Mouse (Mus musculus) kidney, postnatal 36 days (tissue): ENCODE results near the gene Psme3.
A peak's percentile ranks its signal among the peaks of the same experiment; 100 is the strongest.
"Not testable (repeated sequence)": the region's sequence is repeated elsewhere in the genome, so short reads cannot be mapped to it uniquely, and the experiment has no call there.

Experiments
- DNase-seq, 2 experiments: peaks; one replicate each; pipeline ENCODE4 v3.0.0; 2021 to 2022; ENCODE audit warnings: mixed read lengths in 2 of 2

Gene Psme3

DNA sequence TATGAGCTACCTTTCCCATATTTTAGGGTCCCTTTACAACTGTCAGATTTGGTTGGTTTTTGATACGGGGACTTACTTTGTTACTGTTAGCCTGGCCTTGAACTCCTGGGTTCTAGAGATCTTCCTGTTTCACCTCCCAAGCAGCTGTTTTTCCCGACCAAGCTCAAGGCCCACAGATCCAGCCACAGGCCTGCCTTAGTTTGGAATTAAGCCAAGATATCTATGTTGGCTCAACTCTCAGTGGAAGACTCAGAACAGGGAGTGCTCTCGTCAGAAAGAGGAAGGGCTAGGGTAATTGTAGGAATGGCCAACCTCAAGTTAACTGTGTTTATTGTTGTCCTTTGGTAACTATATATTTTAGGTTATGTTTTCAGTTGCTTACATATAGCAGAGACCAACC, 3.9 kb upstream of the Psme3 start:
- DNase-seq, result no peak

DNA sequence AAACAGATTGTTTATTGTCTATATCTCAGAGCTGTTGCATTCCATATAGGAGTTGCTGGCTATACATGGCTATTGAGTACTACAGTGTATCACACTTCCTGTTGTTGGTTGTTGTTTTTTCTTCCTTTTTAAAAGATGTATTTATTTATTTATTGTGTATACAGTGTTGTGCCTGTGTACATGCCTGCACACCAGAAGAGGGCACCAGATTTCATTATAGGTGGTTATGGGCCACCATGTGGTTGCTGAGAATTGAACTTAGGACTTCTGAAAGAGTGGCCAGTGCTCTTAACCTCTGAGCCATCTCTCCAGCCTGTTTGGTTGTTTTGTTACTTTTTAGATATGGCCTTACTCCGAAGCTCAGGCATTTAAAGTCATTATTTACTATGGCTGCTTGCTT, 1.4 kb upstream of the Psme3 start:
- no peak for DNase-seq

DNA sequence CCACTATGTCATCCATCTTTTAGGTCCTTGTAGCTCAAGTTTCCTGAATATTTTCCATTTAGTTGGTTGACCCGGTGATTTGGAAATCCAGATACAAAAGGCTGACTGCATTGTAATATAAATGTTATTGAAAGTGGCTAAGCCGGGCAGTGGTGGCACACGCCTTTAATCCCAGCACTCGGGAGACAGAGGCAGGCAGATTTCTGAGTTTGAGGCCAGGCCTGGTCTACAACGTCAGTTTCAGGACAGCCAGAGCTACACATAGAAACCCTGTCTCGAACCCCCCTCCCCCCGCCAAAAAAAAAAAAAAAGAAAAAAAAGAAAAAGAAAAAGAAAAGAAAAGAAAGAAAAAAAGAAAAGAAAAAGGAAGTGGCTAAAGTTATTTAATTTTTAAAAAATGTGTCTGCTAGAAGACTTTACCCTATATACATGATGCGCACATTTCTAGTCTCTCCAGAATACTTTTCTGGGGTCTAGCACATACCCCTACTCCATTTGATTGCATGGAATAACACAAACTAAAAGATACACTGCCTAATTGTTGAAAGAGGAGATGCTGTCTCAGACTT, 847 bp upstream of the Psme3 start:
- no peak for DNase-seq

DNA sequence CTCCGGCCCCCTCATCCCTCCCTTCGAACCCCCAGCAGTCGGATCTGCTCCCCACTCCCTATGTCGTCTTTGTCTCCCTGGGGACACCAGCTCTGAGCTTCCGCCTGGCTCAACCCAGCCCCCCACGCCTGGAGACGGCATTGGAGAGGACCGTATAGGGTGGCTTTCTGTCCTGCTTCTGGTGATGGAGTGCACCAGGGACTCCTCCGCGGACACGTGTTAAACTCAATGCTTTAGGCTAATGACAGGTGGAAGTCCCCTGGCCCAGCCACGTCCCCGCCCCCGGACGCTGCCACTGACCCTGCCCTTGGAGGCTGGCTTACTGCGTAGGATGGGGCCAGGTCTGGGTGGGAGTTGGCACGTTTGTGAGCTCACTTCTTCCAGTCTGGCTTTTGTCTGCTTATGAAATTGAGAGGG, 496 bp downstream of the Psme3 start:
- peak in 1 of 2 experiments; percentile 39 for DNase-seq

DNA sequence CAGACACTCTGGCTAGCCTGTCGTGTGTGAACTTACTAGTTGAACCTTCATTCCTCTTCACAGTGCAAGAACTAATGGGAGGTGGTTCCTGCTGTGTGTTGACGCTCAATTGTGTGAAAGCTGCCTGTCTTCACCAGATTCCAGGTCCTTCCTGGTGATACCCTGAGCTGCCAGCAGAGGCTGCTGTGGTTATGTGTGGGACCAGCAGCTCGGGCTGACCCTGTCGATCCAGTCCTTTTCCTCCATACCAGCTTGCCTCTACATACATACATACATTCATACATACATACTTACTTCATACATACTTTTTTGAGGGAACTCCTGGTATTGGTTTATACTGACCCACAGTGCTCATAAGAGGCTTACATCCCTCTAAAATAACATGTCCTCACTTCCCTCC, 7.6 kb downstream of the Psme3 start:
- DNase-seq, result peak; percentile 82 to 92

DNA sequence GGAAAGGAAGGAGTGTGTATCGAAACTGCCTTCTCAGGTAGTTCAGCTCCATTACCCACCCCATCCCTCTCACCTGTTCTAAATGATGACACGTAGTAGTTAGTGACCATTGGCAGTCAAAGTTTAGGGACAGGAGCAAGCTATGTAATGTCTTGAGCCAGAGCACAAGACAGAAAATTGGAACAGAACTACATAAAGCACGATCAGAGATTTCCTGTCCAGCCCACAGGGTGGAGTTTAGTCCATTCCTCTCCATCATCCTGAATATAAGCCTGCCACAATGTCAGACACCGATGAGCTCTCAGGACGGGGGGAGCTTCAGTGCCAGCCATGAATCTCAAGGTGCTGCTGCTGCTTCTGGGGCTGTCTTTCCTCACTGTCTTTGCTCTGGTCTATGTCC, 8.8 kb downstream of the Psme3 start, which contains the start of gene Aoc2:
TSS of gene Aoc2 (plus strand) at position 301 of the 400 bp plus-strand sequence.
- DNase-seq, result no peak

DNA sequence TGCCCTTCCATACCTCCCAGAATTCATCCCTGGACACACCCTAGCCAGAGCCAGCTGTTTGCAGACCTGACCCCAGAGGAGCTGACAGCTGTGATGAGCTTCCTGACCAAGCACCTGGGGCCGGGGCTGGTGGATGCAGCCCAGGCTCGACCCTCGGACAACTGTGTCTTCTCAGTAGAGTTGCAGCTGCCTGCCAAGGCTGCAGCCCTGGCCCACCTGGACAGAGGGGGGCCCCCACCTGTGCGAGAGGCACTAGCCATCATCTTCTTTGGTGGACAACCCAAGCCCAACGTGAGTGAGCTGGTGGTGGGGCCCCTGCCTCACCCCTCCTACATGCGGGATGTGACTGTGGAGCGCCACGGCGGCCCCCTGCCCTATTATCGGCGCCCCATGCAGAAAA, 9.2 kb downstream of the Psme3 start:
- not testable (repeated sequence) for DNase-seq

DNA sequence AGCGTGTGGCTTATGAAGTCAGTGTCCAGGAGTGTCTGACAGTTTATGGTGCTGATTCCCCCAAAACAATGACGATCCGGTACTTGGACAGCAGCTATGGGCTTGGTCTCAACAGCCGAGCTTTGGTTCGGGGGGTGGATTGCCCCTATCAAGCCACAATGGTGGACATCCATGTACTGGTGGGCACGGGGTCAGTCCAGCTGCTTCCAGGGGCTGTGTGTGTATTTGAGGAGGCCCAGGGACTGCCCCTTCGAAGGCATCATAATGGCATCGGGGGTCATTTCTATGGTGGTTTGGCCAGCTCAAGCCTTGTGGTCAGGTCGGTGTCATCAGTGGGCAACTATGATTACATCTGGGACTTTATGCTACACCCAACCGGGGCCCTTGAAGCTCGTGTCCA, 10.1 kb downstream of the Psme3 start:
- DNase-seq, result no peak

DNA sequence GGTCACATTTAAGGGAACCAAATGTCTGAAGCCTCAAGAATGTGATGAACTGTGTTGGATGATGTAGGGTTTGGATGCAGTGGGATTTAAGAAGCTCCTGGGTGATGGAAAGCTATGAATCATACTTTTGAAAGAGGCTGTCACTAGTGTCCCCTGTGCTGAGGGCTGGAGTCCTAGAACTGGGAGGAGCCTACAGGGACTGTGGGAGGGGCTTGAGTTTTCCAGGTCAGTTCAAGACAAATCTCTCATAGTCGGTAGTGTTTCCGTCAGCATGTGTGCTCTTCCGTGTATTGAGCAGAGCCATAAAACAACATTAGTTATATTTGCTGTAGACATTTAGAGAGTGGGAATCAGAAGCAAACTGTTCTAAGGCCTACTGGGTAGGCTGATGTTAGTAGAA, 11.3 kb downstream of the Psme3 start:
- peak in 1 of 2 experiments; percentile 46 for DNase-seq

DNA sequence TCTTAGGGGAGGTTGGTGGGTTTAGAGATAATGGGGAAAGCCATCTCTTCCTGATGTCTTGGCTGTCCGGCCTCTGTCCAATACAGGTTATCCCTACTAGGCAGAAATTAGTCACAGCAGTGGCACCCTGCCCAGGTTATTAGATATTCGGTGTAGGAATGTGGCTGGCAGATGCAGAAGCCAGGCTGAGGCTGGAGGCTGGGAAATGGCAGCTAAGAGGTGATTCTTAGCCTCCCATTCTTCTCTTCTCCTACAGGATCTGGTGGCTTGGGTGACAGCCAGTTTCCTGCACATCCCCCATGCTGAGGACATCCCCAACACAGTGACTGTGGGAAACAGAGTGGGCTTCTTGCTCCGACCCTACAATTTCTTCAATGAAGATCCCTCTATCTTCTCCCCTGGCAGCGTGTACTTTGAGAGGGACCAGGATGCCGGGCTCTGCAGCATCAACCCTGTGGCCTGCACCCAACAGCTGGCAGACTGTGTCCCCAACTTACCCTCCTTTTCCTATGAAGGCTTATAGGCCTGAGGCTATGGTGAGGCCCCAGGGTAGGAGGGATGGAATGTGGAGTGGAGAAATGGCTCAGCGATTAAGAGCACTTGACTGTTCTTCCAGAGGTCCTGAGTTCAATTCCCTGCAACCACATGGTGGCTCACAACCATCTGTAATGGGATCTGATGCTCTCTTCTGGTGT, 13.1 kb downstream of the Psme3 start:
- peak; percentile 34 to 54 for DNase-seq

DNA sequence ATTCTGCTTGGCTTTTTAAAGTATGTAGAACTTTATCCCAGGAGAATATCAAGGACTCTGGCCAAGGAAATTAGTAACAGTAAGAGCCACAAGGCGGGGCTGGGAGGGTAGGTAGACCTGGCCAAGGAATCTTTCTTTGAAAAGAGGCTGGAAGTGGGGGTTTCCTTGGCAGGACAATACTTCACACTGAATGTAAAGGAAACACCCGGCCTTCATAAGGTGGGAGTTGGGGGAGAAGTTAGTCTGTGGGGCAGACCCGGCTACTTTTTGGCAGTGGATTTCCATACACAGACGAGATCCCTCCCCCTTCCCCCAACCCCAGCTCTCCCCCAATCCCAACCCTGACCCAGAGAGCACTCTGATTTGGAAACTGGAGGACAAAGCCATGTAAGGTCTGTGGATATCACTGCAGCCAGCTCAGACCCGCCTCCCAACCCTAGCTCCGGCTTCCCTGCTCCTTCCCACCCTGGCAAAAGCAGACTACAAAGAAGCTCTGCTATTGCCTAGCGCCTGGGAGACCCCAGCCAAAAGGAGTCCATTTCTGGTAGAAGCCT, 14.4 kb downstream of the Psme3 start, which contains the start of gene Aoc3:
TSS of gene Aoc3 (plus strand) at position 235 of the 554 bp plus-strand sequence.
- DNase-seq, result no peak

DNA sequence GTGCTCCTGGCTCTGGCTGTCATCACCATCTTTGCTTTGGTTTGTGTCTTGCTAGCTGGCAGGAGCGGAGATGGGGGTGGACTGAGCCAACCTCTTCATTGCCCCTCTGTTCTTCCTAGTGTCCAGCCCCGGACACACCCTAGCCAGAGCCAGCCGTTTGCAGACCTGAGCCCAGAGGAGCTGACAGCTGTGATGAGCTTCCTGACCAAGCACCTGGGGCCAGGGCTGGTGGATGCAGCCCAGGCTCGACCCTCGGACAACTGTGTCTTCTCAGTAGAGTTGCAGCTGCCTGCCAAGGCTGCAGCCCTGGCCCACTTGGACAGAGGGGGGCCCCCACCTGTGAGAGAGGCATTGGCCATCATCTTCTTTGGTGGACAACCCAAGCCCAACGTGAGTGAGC, 14.9 kb downstream of the Psme3 start:
- not testable (repeated sequence) for DNase-seq

DNA sequence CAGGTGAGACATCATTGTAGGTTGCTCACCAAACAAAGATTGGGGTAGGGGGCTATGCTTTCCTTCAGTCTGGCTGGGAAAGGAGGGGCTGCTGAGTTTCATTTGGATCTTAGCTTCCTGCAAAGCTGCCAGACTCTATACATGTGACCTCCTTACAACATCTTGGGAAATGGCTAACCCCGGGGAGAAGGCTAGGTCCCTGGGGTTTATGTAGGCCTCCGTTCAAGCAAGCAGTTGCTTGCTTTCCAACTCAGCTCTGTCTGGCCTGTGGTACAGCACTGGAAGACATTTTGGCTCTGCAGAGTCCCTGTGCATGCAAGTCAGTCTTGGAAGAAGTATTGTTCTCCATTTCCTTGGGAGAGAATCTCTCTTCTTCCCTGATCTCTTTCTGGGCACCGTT, 16.5 kb downstream of the Psme3 start:
- DNase-seq, result no peak

DNA sequence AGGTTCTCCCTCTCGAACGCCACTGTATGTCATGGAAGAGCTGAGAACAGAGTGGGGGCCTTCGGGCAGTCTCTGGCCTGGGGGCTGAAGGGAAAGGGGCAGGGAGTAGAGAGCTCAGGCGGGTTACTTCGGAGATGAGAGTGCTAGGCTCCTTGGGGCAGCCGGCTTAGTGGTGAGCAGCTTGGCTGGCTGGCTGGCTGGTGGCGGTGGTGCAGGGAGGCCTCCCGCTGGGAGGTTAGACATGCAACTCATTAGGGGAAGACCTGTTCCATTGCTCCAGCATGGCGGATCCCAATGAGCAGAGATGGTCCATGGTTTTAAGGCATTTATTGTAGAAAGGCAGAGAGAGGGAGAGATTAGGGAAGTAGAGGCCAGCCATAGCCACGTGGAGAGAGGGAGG, 18.0 kb downstream of the Psme3 start:
- DNase-seq, result no peak

DNA sequence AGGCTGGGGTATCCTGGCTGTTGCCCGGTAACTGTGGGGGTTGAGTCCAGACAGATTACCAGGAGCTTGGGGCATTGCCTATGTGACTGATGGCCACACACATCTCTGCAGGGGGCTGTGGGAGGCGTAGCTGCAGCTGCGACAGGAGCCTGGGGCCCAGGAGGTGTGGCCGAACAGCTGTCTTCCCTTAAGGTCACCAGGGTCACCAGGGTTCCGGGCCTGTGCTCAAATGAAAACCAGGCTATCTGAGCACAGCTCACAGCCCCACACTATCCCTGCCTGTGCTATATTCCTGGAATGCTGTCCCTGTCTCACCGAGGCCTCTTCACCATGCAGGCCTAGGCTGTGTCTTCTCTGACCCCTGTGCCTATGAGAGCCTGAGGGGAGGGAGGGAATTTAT, 18.5 kb downstream of the Psme3 start:
- DNase-seq, result no peak

DNA sequence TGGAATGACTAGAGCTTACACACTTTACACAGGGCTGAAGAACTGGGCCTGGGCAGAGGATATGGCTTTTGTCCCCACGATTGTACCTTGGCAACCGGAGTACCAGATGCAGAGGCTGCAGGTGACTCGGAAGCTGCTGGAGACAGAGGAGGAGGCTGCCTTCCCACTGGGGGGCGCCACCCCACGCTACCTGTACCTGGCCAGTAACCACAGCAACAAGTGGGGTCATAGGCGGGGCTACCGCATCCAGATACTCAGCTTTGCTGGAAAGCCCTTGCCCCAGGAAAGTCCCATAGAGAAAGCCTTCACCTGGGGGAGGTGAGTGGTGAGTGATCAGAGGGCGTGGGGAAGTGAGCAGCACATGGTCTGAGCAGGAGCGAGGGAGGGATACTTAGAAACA, 19.7 kb downstream of the Psme3 start:
- peak; percentile 60 to 83 for DNase-seq

DNA sequence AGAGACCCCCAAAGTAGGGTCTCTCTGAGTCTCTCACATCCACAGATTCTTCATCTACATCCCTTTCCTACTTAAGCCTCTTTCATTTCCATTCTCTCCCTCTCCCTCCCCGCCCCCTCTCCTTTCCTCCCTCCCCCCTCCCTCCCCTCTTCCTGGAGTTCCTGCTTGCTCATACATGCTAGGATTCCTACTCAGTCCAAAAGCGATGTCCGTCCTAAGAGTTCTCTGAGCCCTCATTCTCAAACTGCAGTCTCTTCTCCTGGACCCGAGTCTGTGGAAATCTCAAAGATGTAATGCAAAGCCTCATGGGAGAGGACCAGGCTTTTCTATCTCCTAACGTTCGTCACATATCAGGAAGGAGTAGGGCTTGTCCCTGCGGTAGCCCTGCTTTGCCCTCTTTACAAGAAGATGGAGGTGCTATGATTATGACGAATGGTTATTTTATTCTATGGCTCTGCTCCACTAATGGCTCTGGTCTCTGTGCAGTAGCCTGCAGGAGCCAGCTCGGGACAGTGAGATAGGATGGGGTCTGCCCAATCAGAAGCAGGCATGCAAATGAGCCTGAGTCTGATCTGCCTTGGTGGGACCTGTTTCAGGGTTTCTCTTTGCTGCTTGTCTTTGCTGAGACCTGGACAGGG, 22.2 kb downstream of the Psme3 start:
- DNase-seq, result no peak

DNA sequence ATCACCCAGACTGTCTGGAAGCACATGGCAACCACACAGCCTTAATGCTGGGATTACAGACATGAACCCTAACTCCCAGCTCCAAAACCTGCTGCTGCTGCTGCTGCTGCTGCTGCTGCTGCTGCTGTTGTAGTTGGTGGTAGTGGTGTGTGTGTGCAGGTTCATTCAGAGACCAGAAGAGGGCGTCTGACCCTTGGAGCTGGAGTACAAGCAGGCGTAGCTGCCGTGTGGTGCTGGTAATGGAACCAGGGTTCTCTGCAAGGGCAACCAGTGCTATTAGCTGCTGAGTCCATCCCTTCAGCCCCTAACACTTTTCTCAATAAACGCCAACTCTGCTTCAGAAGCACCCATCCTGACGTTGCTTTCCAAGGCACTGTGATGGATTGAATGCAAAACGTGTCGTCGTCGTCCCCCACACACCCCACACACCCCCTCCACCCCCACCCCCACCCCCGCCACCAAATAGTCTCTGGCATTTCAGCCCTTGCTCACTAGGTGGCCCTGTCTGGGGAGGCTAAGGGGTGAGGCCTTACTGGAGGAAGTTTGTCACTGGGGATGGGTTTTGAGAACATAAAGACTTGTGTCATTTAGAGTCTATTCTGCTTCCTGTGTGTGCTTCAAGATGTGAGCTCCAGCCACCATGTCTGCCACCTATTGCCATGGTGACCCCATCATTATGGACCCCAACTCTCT, 31.2 kb downstream of the Psme3 start:
- no peak for DNase-seq

DNA sequence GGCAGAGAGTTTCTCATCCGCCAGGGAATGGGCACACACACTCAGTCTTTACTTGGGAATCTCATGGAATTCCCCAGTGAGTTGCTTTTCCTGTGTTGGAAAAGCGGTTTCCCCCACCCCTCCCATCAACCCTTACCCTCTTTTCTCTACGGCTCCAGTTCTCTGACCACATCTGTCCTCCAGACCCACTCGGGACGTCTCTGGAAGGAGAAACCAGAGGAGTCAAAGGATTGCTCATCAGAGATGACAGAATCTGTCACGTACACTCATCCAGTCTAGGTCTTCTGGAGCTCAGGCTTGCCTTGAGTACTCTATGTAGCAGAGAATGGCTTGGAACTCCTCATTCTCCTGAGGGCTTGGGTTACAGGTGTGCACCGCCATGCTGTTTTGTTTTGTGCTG, 32.8 kb downstream of the Psme3 start:
- no peak for DNase-seq

DNA sequence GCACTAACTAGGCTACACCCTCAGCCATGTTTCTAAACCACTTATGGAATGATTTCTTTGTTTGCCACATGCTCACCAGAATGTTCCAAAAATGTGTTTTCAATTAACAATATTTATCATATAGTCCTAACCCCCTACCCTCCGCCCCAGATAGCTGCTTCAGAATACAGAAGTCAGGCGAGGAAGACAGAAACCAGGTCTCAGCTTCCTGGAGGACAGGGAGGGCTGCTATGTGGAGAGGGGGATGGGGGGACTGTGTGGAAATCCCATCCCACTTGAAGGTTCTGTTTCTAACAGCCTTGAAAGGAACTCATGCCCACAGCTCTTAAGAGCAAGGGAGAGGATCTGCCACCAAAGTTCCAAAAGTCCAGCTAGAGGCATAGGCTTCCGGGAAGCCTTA, 33.2 kb downstream of the Psme3 start:
- DNase-seq, result no peak

DNA sequence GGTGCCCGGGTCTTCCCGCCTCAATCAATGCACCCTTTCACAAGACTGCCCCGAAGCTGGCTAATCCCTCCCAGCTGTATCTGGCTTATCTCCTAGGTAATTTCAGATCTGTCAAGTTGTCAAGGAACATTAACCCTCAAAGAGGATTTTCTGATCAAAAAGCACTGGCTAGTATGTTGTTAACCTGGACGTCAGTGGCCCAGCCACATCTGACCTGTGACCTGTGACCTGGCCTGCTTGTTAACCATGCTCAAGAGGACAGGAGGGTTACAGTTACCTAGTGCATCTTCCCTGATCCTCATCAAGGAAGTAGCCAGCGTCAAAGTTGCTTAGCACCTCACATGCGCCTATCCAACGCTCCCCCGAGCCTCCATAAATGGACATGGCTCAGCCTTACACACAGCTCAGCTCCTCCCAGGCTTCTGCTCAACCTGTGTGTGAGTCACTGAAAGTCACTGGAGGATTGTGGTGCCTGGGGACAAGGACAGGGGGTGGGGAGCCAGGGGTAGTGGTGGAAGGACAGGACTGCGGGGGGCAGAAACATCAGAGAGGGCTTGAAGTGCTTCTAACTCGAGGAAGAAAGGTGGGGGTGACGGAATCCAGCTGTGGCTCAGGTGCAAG, 35.2 kb downstream of the Psme3 start:
- DNase-seq, result peak in 1 of 2 experiments; percentile 8

DNA sequence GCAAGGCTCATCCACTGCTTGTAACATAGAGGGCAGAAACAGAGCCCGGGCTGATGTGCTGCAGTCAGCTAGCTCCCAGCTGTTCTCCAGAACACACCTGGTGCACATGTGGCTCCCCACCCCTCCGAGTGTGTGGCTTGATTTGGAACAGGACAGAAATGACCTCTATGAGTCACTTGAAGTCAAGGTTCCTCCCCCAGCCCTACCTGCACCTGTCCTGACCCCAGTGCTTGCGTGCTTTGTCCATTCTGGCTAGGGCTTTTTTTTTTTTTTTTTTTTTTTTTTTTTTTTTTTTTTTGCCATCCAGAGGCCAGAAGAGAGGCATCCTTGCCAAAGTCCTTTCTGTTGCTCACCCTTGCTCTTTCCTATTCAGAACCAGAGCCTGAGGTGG, 35.7 kb downstream of the Psme3 start:
- DNase-seq, result peak; percentile 50 to 57

DNA sequence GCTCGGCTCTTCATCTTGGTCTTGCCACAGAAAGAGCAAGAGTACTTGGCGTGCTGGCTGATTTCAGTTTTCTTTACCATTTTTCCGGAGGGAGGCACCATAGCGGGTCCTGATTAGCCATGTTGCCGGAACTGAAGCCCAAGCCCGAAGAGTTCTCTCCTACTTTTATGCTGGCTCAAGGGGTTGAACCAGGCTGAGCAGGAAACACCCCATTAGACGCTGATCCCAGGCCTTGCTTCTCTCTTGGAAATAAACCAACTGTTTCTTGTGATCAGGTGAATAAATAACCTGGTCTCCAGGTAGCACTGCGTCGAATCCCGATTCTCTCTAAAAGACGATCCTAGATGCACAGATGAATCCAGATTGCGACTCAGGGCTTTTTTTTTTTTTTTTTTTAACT, 37.4 kb downstream of the Psme3 start:
- DNase-seq, result peak; percentile 59 to 79
